Mouse (Mus musculus) cerebellum, postnatal 10 days (tissue): Measurements from ENCODE around the gene Ireb2.
"Not testable (repeated sequence)": the region's sequence is repeated elsewhere in the genome, so short reads cannot be mapped to it uniquely, and the experiment has no call there.

Experiments used
- DNase-seq, 2 experiments: peaks; one replicate each; pipeline ENCODE4 v3.0.0; 2021; ENCODE audit warnings: mixed read lengths in 2 of 2

The Ireb2 gene

GRCm38 (mm10) chr9:54909446-54909845, 45.9 kb downstream of the Ireb2 start:
- DNase-seq: no peak

- DNase-seq: no peak
Measured at GRCm38 (mm10) chr9:54915576-54915975, 52.0 kb downstream of the Ireb2 start.

- DNase-seq: peak; percentile 17 to 28
Measured at GRCm38 (mm10) chr9:54916401-54916800, 52.8 kb downstream of the Ireb2 start.

GRCm38 (mm10) chr9:54917010-54917677, 53.6 kb downstream of the Ireb2 start, which contains the start of gene Hykk:
Gene Hykk, plus strand, starts transcription at chr9:54917283.
- DNase-seq: peak; percentile 95 to 96

- no peak for DNase-seq
Measured at GRCm38 (mm10) chr9:54918191-54918590, 54.6 kb downstream of the Ireb2 start.

- no peak for DNase-seq
Measured at GRCm38 (mm10) chr9:54918781-54919180, 55.2 kb downstream of the Ireb2 start.

- no peak for DNase-seq
Measured at GRCm38 (mm10) chr9:54919946-54920345, 56.4 kb downstream of the Ireb2 start.

- DNase-seq: no peak
Measured at GRCm38 (mm10) chr9:54930741-54931140, 67.2 kb downstream of the Ireb2 start.

GRCm38 (mm10) chr9:54931765-54932164, 68.2 kb downstream of the Ireb2 start:
- DNase-seq: no peak

GRCm38 (mm10) chr9:54932379-54932778, 68.8 kb downstream of the Ireb2 start:
- DNase-seq: no peak

GRCm38 (mm10) chr9:54942071-54942470, 78.5 kb downstream of the Ireb2 start:
- DNase-seq: no peak

- no peak for DNase-seq
Measured at GRCm38 (mm10) chr9:54944467-54944866, 80.9 kb downstream of the Ireb2 start.

- no peak for DNase-seq
Measured at GRCm38 (mm10) chr9:54946256-54946655, 82.7 kb downstream of the Ireb2 start.

GRCm38 (mm10) chr9:54949465-54949864, 85.9 kb downstream of the Ireb2 start:
- no peak for DNase-seq

- not testable (repeated sequence) for DNase-seq
Measured at GRCm38 (mm10) chr9:54950162-54950561, 86.6 kb downstream of the Ireb2 start.

GRCm38 (mm10) chr9:54950575-54951321, 87.2 kb downstream of the Ireb2 start, which contains the start of the genes Psma4 and AY074887:
Gene Psma4, plus strand, starts transcription at chr9:54950790.
Gene AY074887, minus strand, starts transcription at chr9:54950998.
- DNase-seq: peak; percentile 97 to 98

- DNase-seq: no peak
Measured at GRCm38 (mm10) chr9:54961059-54961458, 97.5 kb downstream of the Ireb2 start.
